Mouse (Mus musculus) ES-E14 (cell line): ENCODE measurements around the gene Krtap12-1.

Source experiments
- CHD2 ChIP-seq: IDR thresholded peaks from 2 replicates; pipeline ENCODE4 v1.6.1; 2014; ENCODE audit warnings: mild to moderate bottlenecking, low read depth, low read length, inconsistent platforms
- HCFC1 ChIP-seq: IDR thresholded peaks from 2 replicates; pipeline ENCODE4 v1.6.1; 2012; ENCODE audit warnings: low read length, inconsistent platforms, borderline replicate concordance; ENCODE audit not compliant: insufficient read depth
- MAFK ChIP-seq: IDR thresholded peaks from 2 replicates; pipeline ENCODE4 v1.6.1; 2014; ENCODE audit warnings: mild to moderate bottlenecking, low read depth, low read length, inconsistent platforms; ENCODE audit not compliant: insufficient read depth
- ZC3H11A ChIP-seq: IDR thresholded peaks from 2 replicates; pipeline ENCODE4 v1.6.1; 2012; ENCODE audit warnings: low read depth, mild to moderate bottlenecking, inconsistent platforms, low read length, borderline replicate concordance
- ZNF384 ChIP-seq: IDR thresholded peaks from 2 replicates; pipeline ENCODE4 v1.6.1; 2012; ENCODE audit warnings: low read depth, low read length, inconsistent platforms

- TF ChIP-seq HCFC1 = no peak
- no peak for TF ChIP-seq CHD2
- TF ChIP-seq ZNF384 = no peak
- no peak for TF ChIP-seq MAFK
- TF ChIP-seq ZC3H11A = no peak
Measured at GRCm38 (mm10) chr10:77715507-77715906, 4.9 kb upstream of the Krtap12-1 start, which contains the start of gene Gm10142.
